Mouse (Mus musculus): Measurements from ENCODE around the gene Vmn1r53. TPM values are rescaled to one million over a fixed set of nuclear protein-coding genes. Genes with fewer than 3 reads are reported as not detected.

The Vmn1r53 gene
- not detected in 2 replicates for polyA plus RNA-seq (2015; fragmentation: Nextera tagmentation; extraction: Ambion mirVana)

DNA sequence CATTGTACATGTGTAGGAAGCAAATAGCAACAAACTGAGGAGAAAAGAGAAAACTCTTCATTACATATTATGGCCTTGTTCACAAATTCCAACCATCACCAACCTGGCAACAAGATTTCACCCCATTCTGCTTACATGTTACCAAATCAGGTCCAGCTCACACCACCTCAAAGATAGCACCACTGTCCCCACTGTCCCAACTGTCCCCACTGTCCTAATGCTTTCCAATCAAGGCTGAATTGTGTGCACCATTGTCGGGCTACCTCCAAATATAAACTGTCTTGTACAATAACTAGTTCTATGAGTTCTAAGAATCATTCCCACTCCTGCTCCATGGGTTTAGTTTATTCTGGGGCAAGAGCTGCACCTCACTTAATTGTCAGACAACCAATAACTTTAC lies at the start of gene Vmn1r53:
Gene Vmn1r53 (minus strand): TSS at position 101 of the 400 bp plus-strand sequence.

DNA sequence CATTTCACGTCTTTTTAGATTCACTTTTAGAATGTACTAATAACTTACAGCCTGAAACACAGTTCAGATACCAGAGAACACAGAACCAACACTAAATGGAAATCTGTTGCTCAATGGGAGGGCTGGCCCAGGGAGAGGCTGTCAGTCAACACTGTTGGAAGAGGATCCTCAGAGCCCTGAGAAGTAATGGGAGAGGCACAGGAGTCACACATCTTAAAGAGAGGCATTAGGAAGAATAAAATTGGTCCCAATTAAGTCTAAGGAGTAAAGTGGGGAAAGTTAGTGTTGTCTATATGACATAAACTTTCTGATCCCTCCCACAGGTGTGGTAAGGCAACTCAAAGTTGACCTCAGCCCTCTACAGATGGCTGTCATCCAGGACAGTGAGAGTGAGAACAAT lies 21.8 kb upstream of the Vmn1r53 start, which contains the start of gene Vmn1r54:
Gene Vmn1r54 (plus strand): TSS at position 301 of the 400 bp plus-strand sequence.

GRCm38 (mm10) chr6:90202493-90202892 lies 21.7 kb downstream of the Vmn1r53 start, which contains the start of gene V1ra8:
V1ra8 (plus strand) TSS chr6:90202793.

DNA sequence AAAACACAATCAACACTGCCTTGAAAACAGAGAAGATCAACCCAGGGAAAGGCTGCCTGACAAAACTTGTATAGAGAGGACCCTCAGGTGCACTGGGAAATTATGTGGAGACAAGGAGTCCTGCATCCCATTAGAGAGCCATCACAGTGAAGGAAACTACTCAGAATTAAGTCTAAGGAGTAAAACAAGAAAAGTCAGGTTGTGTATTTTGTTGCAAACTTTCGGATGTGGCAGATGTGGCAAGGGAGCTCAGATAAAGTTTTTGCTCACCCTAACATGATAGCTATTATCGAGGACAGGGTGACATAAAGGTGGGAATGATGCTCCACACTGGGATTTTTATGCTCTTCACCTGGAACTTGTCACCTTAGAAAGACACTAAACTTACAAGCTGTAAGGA lies 49.7 kb downstream of the Vmn1r53 start, which contains the start of gene Vmn1r52:
Gene Vmn1r52 (plus strand): TSS at position 301 of the 400 bp plus-strand sequence.

Other genes with a start within 250 kb of the Vmn1r53 start
- not detected in 2 replicates for gene Vmn1r47, start 208.3 kb downstream of the Vmn1r53 start, polyA plus RNA-seq (2015; fragmentation: Nextera tagmentation; extraction: Ambion mirVana)
- gene Vmn1r48, start 187.6 kb downstream of the Vmn1r53 start, polyA plus RNA-seq (2015; fragmentation: Nextera tagmentation; extraction: Ambion mirVana) = not detected in 2 replicates
- not detected in 2 replicates for gene Vmn1r49, start 145.9 kb downstream of the Vmn1r53 start, polyA plus RNA-seq (2015; fragmentation: Nextera tagmentation; extraction: Ambion mirVana)
- gene Vmn1r50, start 123.0 kb downstream of the Vmn1r53 start, polyA plus RNA-seq (2015; fragmentation: Nextera tagmentation; extraction: Ambion mirVana) = not detected in 2 replicates
- gene Vmn1r51, start 101.8 kb downstream of the Vmn1r53 start, polyA plus RNA-seq (2015; fragmentation: Nextera tagmentation; extraction: Ambion mirVana) = not detected in 2 replicates
- not detected in 2 replicates for gene Vmn1r52, start 49.6 kb downstream of the Vmn1r53 start, polyA plus RNA-seq (2015; fragmentation: Nextera tagmentation; extraction: Ambion mirVana)
- not detected in 2 replicates for gene V1ra8, start 21.6 kb downstream of the Vmn1r53 start, polyA plus RNA-seq (2015; fragmentation: Nextera tagmentation; extraction: Ambion mirVana)
- not detected in 2 replicates for gene Vmn1r54, start 21.9 kb upstream of the Vmn1r53 start, polyA plus RNA-seq (2015; fragmentation: Nextera tagmentation; extraction: Ambion mirVana)
- gene BC048671, start 76.8 kb upstream of the Vmn1r53 start, polyA plus RNA-seq (2015; fragmentation: Nextera tagmentation; extraction: Ambion mirVana) = not detected in 2 replicates
- 0.94 and 1.9 TPM in 2 replicates for gene Chst13, start 100.7 kb upstream of the Vmn1r53 start, polyA plus RNA-seq (2015; fragmentation: Nextera tagmentation; extraction: Ambion mirVana)
- gene Uroc1, start 108.8 kb upstream of the Vmn1r53 start, polyA plus RNA-seq (2015; fragmentation: Nextera tagmentation; extraction: Ambion mirVana) = not detected in 2 replicates
- gene Zxdc, start 145.1 kb upstream of the Vmn1r53 start, polyA plus RNA-seq (2015; fragmentation: Nextera tagmentation; extraction: Ambion mirVana) = 3.4 and 3.7 TPM in 2 replicates
- gene Cfap100, start 204.4 kb upstream of the Vmn1r53 start, polyA plus RNA-seq (2015; fragmentation: Nextera tagmentation; extraction: Ambion mirVana) = 0.04 and 0.26 TPM in 2 replicates
- gene Klf15, start 238.1 kb upstream of the Vmn1r53 start, polyA plus RNA-seq (2015; fragmentation: Nextera tagmentation; extraction: Ambion mirVana) = 0.59 and 0.89 TPM in 2 replicates